Mouse (Mus musculus): ENCODE results near the gene Sart3. TPM values are rescaled to one million over a fixed set of nuclear protein-coding genes. Genes with fewer than 3 reads are reported as not detected.

The Sart3 gene
- total RNA-seq, 2 experiments from 2014 or later, result 38.6 to 48.1 TPM

Other genes starting within 250 kb of the Sart3 start
- 0.48 and 2.2 TPM in 2 replicates for gene Cmklr1, start 122.1 kb downstream of the Sart3 start, total RNA-seq (2014; fragmentation: Nextera tagmentation)
- gene Cmklr1, start 122.1 kb downstream of the Sart3 start, total RNA-seq (2017), result 0.23 TPM in 1 of 2 replicates, not detected in the other
- not detected in 2 replicates for gene 1700069L16Rik, start 47.7 kb downstream of the Sart3 start, total RNA-seq (2014; fragmentation: Nextera tagmentation)
- gene 1700069L16Rik, start 47.7 kb downstream of the Sart3 start, total RNA-seq (2017), result not detected in 2 replicates
- 1.6 and 2.0 TPM in 2 replicates for gene Ficd, start 36.7 kb downstream of the Sart3 start, total RNA-seq (2014; fragmentation: Nextera tagmentation)
- 0.23 and 0.80 TPM in 2 replicates for gene Ficd, start 36.7 kb downstream of the Sart3 start, total RNA-seq (2017)
- gene Iscu, start 238 bp upstream of the Sart3 start, total RNA-seq (2014; fragmentation: Nextera tagmentation), result 80.5 and 81.0 TPM in 2 replicates
- 63.1 and 68.9 TPM in 2 replicates for gene Iscu, start 238 bp upstream of the Sart3 start, total RNA-seq (2017)
- gene Tmem119, start 28.0 kb upstream of the Sart3 start, total RNA-seq (2014; fragmentation: Nextera tagmentation), result 0.46 TPM in 1 of 2 replicates, not detected in the other
- gene Tmem119, start 28.0 kb upstream of the Sart3 start, total RNA-seq (2017), result not detected in 2 replicates
- gene Selplg, start 60.1 kb upstream of the Sart3 start, total RNA-seq (2014; fragmentation: Nextera tagmentation), result 66.0 and 87.7 TPM in 2 replicates
- 27.4 and 30.2 TPM in 2 replicates for gene Selplg, start 60.1 kb upstream of the Sart3 start, total RNA-seq (2017)
- 56.5 and 80.4 TPM in 2 replicates for gene Coro1c, start 136.2 kb upstream of the Sart3 start, total RNA-seq (2014; fragmentation: Nextera tagmentation)
- 75.7 and 78.0 TPM in 2 replicates for gene Coro1c, start 136.2 kb upstream of the Sart3 start, total RNA-seq (2017)
- gene Ssh1, start 221.4 kb upstream of the Sart3 start, total RNA-seq (2014; fragmentation: Nextera tagmentation), result 12.5 and 20.6 TPM in 2 replicates
- gene Ssh1, start 221.4 kb upstream of the Sart3 start, total RNA-seq (2017), result 3.7 and 5.1 TPM in 2 replicates
- gene Dao, start 231.2 kb upstream of the Sart3 start, total RNA-seq (2014; fragmentation: Nextera tagmentation), result not detected in 2 replicates
- not detected in 2 replicates for gene Dao, start 231.2 kb upstream of the Sart3 start, total RNA-seq (2017)